Mouse (Mus musculus) bone marrow macrophage, adult 2 months (primary cell): Measurements from ENCODE around the gene Ttll1.

Experiments
- CTCF ChIP-seq: IDR thresholded peaks from 2 replicates; pipeline ENCODE4 v1.5.1; 2012; ENCODE audit warnings: low read depth, mild to moderate bottlenecking, low read length, moderate library complexity
- POLR2A ChIP-seq: IDR thresholded peaks from 2 replicates; pipeline ENCODE4 v1.6.1; 2012; ENCODE audit warnings: mild to moderate bottlenecking, low read depth, low read length, borderline replicate concordance

DNA sequence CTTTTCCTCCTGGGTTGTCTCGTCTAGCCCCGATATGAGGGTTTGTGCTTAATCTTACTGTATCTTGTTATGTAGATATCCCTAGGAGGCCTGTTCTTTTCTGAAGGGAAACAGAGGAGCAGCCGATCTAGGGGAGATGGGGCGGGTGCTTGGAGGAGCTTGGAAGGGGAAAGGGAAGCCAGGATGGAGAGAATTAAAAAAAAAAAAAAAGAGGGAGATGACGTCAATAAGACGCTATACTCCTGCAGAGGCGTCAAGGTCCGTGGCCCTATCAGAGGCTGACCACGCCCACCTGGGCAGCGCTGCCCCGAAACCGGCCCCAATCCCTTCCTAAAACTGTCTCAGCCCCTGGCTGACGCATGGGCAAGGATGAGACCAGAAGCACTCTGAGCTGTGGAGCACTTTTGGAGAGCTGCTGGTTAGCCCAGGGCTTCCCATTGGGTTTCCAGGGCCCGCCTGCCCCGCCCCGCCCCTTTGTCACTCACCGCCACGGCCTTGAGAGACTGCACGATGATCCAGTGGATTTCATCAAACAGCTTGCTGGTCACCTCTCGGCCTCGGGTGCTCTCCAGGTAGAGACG is 14.8 kb downstream of the Ttll1 start:
- no peak for TF ChIP-seq POLR2A
- no peak for TF ChIP-seq CTCF
